Mouse (Mus musculus) spleen, adult 2 months (tissue): Measurements from ENCODE around the gene Rbpj.

Experiments
- CTCF ChIP-seq: fragments of 200-500 bp; IDR thresholded peaks from 2 replicates; pipeline ENCODE4 v1.5.1; 2011; ENCODE audit warnings: mild to moderate bottlenecking, inconsistent platforms; ENCODE audit not compliant: insufficient read depth, insufficient read length, insufficient replicate concordance; ENCODE audit errors: extremely low read depth
- POLR2A ChIP-seq: fragments of 200-500 bp; IDR thresholded peaks from 2 replicates; pipeline ENCODE4 v1.6.1; 2011; ENCODE audit warnings: low read depth, low read length, inconsistent platforms

- TF ChIP-seq POLR2A (no peak), CTCF (no peak)
Measured at GRCm38 (mm10) chr5:53511426-53511825, 45.5 kb downstream of the Rbpj start.
